Mouse (Mus musculus) CH12.LX (cell line): Measurements from ENCODE around the gene Crybg2.

Experiments used
- CTCF ChIP-seq, 2 experiments: IDR thresholded peaks in 1 of 2; conservative IDR thresholded peaks in 1 of 2; 2 replicates each; pipeline ENCODE4 v1.5.1; 2011 to 2012; ENCODE audit warnings: low read depth in 2 of 2, low read length in 2 of 2, improper control_type of control experiment in 1 of 2, inconsistent platforms in 1 of 2, mild to moderate bottlenecking in 1 of 2, moderate library complexity in 1 of 2
- EP300 ChIP-seq: IDR thresholded peaks from 2 replicates; pipeline ENCODE4 v1.6.1; 2011; ENCODE audit warnings: low read length, improper control_type of control experiment
- MAX ChIP-seq: IDR thresholded peaks from 2 replicates; pipeline ENCODE4 v1.6.1; 2011; ENCODE audit warnings: low read length, improper control_type of control experiment
- MAZ ChIP-seq: IDR thresholded peaks from 2 replicates; pipeline ENCODE4 v1.6.1; 2012; ENCODE audit warnings: low read depth, mild to moderate bottlenecking, inconsistent platforms, low read length, improper control_type of control experiment, moderate library complexity
- MEF2A ChIP-seq: IDR thresholded peaks from 2 replicates; pipeline ENCODE4 v1.6.1; 2014; ENCODE audit warnings: low read depth, mild to moderate bottlenecking, inconsistent platforms, low read length, improper control_type of control experiment, borderline replicate concordance
- NRF1 ChIP-seq: IDR thresholded peaks from 2 replicates; pipeline ENCODE4 v1.6.1; 2014; ENCODE audit warnings: low read depth, mild to moderate bottlenecking, inconsistent platforms, low read length, improper control_type of control experiment, moderate library complexity
- POLR2A ChIP-seq: IDR thresholded peaks from 2 replicates; pipeline ENCODE4 v1.6.1; 2011; ENCODE audit warnings: low read depth, mild to moderate bottlenecking, improper control_type of control experiment, low read length
- POLR2AphosphoS2 ChIP-seq: IDR thresholded peaks from 2 replicates; pipeline ENCODE4 v1.6.1; 2011; ENCODE audit warnings: low read depth, low read length, improper control_type of control experiment
- RAD21 ChIP-seq: IDR thresholded peaks from 2 replicates; pipeline ENCODE4 v1.6.1; 2011; ENCODE audit warnings: low read depth, mild to moderate bottlenecking, low read length, improper control_type of control experiment, moderate library complexity
- RCOR1 ChIP-seq: conservative IDR thresholded peaks from 2 replicates; pipeline ENCODE4 v1.6.1; 2012; ENCODE audit warnings: low read depth, mild to moderate bottlenecking, inconsistent platforms, low read length, improper control_type of control experiment
- USF1 ChIP-seq: IDR thresholded peaks from 2 replicates; pipeline ENCODE4 v1.6.1; 2014; ENCODE audit warnings: low read depth, mild to moderate bottlenecking, inconsistent platforms, low read length, improper control_type of control experiment

GRCm38 (mm10) chr4:134051912-134052311 lies 8.7 kb upstream of the Crybg2 start:
- TF ChIP-seq POLR2A (no peak), NRF1 (no peak), RCOR1 (no peak), RAD21 (no peak), USF1 (no peak), MEF2A (no peak), CTCF (conservative IDR thresholded peaks at IDR 0.05 in 1 of 2, IDR thresholded peaks at IDR 0.05 in 1 of 2; ENCODE audit: low read depth in 2 of 2, low read length in 2 of 2) (no peak), MAZ (no peak), MAX (no peak), POLR2AphosphoS2 (no peak), EP300 (no peak)
